Mouse (Mus musculus) cerebellum, adult 9-11 months (tissue): ENCODE measurements around the gene Sbf1.

Source experiments
- DNase-seq: peaks from one replicate; pipeline ENCODE4 v3.0.0; 2022

The Sbf1 gene

DNA sequence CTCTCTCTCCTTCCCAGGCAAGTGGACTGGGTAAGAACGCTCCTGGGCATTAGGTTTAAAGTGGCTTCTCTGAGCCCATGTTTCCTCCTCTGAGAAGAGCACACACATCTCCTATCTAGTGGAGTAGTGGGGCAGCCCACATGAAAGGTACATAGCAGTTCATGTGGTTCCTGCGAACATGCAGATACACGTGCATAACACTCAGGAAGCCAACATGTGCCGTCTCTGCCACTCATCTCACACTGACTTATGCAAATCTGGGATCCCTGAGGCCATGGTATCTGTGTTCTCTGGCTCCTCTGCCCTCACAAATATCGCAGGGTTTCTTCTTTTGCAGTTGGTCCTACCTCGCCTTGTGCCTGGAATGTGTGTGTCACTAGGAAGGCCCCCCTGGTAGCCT lies 32.6 kb downstream of the Sbf1 start:
- no peak for DNase-seq

DNA sequence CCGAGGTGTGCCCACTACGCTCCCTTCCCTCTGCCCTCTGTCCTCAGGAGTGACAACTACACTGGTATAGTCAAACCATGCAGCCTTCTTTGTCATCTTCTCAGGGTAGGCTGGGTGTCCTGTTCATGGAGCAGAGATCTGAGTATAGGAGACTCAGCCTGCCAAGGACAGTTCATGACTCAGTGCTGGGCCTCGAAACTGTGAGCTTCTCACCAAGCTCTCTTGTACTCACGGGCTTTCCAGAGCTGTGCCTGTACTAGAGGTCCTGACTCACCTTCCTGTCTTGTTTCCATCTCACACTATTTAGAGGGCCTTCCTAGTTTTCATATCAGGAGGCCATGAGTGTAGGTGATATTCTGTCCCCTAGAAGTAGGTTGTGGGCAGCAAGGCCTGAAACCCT lies 37.7 kb downstream of the Sbf1 start:
- no peak for DNase-seq

DNA sequence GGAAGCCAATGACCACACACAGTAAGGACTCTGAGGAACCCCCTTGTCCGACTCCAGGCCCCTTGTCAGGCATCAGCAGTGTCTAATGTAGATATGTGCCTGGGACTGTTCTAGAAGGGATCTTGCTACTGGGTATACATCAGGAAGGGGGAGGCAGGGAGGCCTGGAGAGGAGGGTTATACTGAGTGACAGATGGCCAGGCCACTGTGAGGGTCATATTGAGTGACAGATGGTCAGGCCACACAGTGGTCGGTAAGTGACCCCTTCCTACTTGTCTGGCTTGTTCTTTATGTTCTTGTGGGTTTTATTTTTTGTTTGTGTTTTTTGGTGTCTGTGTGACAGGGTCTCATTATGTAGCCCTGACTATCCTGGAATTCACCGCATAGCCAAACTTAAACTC lies 39.6 kb downstream of the Sbf1 start:
- DNase-seq: no peak

DNA sequence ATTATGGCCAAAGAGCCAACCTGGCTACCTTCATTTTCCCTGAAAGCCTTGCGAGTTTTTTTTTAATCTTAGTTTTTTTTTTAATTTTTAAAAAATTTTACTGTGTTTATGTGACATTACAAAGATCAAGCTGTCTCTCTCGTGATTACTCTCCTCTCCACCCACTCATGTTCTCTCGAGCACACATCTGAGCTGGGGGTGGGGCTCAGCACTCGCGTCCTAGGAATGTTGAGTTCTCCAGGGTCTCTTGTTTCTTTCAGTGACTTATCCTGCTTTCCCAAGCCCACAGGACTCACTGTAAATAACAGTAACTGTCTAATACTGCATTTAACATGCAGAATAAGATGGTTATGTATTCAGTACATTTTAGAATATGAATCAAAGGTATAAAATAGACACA lies 50.6 kb downstream of the Sbf1 start:
- no peak for DNase-seq

DNA sequence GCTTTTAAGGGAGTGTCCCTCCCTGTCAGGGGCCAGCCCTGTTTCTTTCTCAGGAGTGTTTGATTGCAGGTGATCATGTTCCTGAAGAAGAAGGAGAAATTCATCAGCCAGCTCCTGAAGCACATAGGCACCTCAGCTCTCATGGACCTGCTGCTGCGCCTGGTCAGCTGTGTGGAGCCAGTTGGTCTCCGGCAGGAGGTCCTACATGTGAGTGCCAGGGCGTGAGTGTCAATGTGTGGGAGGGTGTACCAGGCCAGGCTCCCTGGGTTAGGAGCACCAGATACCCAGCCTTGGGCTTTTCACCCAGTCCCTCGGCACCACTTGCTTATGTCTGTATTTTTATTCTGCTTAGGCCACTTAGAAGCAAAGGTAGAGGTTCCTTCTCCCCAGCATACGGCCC lies 56.1 kb downstream of the Sbf1 start:
- peak; percentile 84 for DNase-seq

DNA sequence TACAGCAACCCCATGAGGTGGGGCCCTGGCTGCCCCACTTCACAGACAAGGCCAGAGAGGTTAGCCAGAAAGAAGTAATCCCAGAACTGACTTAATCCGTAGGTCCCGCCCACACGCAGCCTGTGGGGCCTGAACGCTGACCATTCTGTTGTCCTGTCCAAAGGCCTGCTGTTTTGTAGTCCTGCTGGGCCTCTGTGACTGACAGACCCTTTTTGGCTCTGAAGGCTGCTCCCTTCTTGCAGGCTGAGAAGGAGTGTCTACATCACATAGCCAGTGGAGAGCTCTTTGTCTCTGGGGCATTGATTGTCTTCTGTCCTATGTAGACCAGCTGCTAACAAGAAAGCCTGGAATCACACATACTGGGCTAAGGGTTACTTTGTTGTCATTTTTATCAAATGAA lies 59.8 kb downstream of the Sbf1 start:
- DNase-seq: no peak

DNA sequence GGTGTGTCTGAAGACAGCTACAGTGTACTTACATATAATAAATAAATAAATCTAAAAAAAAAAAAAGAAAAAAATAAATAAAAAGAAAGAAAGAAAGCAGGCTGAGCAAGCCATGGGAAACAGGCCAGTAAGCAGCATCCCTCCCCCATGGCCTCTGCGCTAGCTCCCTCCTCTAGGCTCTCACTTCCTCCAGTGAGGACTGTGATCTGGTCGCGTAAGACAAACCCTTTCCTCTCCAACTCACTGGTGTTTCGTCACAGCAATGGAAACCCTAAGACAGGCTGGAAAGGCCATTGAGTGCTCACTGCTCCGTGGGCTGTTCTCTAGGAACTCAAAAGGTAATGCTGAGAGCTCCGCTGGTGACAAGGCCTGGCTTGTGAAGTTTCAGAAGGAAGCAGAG lies 66.0 kb downstream of the Sbf1 start:
- no peak for DNase-seq

DNA sequence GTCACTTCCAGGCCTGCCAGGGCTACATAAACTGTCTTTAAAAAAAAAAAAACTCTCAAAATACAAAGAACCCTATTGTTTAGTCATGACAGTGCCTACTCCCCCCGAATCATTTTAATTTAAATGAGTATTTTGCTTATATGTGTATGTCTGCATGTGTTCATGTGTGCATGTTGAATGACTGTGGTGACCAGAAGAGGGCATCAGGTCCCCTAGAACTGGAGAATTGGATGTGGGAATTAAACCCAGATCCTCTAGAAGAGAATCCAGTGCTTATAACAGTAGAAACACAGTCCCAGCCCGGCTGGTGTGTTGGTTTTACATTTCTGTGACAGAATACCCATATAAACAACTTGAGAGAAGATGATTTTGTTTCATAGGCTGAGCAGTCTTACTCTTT lies 74.1 kb downstream of the Sbf1 start:
- DNase-seq: no peak

DNA sequence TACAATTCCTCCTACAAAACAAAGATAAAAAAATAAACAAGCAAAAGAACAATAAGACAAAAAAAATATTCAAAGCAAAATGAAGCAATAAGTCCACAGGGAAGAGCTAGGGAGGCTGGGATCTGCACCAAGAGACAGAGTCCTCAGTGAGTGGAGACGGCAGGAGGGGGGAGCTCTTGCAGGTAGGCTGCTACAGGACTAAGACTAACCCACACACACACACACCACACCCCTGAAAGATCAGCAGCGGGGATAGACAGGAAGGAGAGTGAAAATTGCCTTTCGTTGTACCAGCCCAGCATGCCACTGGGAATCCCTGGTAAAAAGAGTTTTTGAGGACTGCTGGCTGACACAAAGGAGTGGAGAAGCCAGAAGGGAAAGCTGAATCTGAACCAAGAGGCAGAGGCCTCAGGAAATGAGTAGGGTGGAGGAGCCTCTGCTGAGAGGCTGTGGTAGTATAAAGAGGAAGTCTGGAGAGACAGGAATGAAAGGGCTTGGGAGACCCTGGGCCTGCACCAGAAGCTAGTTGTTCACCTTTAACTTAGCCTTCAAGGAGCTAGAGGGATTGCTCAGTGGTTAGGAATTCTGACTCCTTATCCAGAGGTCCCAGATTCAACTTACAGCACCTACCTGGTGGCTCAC lies 75.2 kb downstream of the Sbf1 start:
- no peak for DNase-seq
